Mouse (Mus musculus): Measurements from ENCODE around the gene Camkk1. TPM values are rescaled to one million over a fixed set of nuclear protein-coding genes. Genes with fewer than 3 reads are reported as not detected.

Camkk1 gene
- 6.6 TPM for polyA plus RNA-seq (2017; shearing (Covaris generic))

DNA sequence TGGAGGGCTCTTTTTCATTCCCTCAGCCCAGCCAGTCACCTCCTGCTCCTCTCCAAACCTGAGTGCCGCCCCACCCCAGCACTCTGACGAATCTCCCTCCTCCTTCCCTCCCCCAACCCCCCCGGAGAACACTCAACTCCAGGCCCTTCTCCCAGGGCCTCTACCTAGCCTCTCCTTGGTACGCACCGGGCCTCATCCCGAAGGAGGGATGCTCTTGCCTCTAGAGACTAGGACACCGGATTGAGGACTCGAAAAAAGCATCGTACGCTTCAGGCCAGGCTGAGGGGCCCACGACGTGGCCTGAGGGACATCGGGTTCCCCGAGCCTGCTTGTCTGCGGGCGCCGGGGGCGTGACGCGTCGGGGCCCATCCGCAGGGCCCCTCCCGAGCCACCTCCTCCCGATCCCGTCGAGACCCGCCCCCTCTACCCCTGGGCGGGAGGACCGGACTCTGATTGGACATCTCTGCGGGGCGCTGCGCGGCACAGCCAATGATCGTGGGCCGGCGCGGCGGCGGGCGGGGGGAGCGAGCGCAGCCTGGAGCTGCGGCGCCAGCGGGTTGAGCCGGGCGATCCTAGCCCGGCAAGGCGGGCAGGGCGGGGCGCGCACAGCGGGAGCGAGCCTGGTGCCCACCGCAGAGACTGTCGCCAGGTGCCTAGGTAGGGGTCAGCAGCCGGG lies at the start of gene Camkk1:
Gene Camkk1, plus strand, starts transcription at position 538 of the 676 bp plus-strand sequence.

DNA sequence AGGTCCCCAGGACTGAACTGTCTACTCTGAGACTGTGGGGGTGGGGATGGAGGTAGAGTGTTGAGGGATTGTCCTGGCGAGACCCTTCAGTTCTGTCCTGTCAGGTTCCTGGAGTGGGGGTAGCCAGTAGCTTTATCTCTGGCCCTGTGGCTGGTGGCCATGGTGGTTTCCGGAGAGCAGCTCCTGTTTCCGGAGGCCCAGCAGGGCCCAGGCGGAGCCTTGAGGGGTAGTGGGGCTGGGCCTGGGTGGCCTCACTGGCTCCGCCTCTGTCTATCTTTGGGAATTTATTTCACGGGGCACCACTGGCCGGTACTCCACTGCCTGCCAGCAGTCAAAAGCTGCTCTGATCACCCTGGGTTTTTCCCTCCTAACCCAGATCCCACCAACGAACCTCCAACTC lies 20.0 kb upstream of the Camkk1 start, which contains the start of gene P2rx1:
Gene P2rx1, plus strand, starts transcription at position 333 of the 400 bp plus-strand sequence.

DNA sequence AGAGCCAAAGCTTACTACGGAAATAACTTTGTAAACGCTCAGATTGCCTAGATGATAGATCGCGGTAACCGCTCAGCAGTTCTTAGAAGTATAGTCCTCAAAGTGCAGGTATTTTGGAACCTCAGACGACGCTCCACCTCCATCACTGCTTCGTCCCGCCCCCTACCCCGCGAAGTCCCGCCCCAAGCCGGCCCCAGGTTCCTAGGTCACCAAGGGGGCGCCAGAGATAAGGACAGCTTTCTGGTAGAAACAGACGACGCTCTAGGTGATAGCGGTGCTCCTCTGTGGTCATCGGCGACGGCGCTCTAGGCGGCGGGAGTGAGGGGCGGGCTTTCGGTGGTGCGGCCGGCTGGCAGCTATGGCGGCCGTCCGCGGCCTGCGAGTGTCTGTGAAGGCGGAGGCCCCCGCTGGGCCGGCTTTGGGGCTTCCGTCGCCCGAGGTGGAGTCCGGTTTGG lies 28.8 kb downstream of the Camkk1 start, which contains the start of gene Ncbp3:
Gene Ncbp3, plus strand, starts transcription at position 242 of the 455 bp plus-strand sequence.

DNA sequence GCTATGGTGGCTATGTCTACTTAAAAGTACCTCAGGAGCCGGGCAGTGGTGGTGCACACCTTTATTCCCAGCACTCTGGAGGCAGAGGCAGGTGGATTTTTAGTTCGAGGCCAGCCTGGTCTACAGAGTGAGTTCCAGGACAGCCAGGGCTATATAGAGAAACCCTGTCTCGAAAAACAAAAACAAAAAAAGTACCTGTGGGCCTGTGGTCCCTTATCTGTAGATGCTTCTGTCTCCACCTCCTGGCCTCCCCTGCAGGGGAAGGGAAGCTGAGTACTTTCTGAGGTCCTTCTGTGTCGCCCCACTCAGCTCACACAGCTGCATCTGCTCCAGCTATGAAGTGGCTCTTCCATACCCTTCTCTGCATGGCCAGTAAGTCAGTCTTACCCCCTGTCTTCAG lies 71.5 kb downstream of the Camkk1 start, which contains the start of gene Itgae:
Gene Itgae, plus strand, starts transcription at position 301 of the 400 bp plus-strand sequence.

Other genes starting within 250 kb of the Camkk1 start
- gene Cyb5d2, start 222.9 kb upstream of the Camkk1 start, polyA plus RNA-seq (2017; shearing (Covaris generic)), result 2.6 TPM
- gene Zzef1, start 222.8 kb upstream of the Camkk1 start, polyA plus RNA-seq (2017; shearing (Covaris generic)), result 37.8 TPM
- gene Atp2a3, start 57.8 kb upstream of the Camkk1 start, polyA plus RNA-seq (2017; shearing (Covaris generic)), result 280 TPM
- gene P2rx1, start 19.9 kb upstream of the Camkk1 start, polyA plus RNA-seq (2017; shearing (Covaris generic)), result 0.15 TPM
- 14.2 TPM for gene Ncbp3, start 28.8 kb downstream of the Camkk1 start, polyA plus RNA-seq (2017; shearing (Covaris generic))
- gene Itgae, start 71.6 kb downstream of the Camkk1 start, polyA plus RNA-seq (2017; shearing (Covaris generic)), result 0.41 TPM
- 2.8 TPM for gene Haspin, start 119.3 kb downstream of the Camkk1 start, polyA plus RNA-seq (2017; shearing (Covaris generic))
- gene P2rx5, start 141.4 kb downstream of the Camkk1 start, polyA plus RNA-seq (2017; shearing (Covaris generic)), result not detected
- 101 TPM for gene Emc6, start 158.0 kb downstream of the Camkk1 start, polyA plus RNA-seq (2017; shearing (Covaris generic))
- 20.2 TPM for gene Tax1bp3, start 158.1 kb downstream of the Camkk1 start, polyA plus RNA-seq (2017; shearing (Covaris generic))
- 16.6 TPM for gene Ctns, start 180.0 kb downstream of the Camkk1 start, polyA plus RNA-seq (2017; shearing (Covaris generic))
- 7.3 TPM for gene Shpk, start 180.5 kb downstream of the Camkk1 start, polyA plus RNA-seq (2017; shearing (Covaris generic))
- not detected for gene Trpv1, start 215.3 kb downstream of the Camkk1 start, polyA plus RNA-seq (2017; shearing (Covaris generic))
- not detected for gene Trpv3, start 248.4 kb downstream of the Camkk1 start, polyA plus RNA-seq (2017; shearing (Covaris generic))